Mouse (Mus musculus) hindbrain, embryonic 15.5 days (tissue): Measurements from ENCODE around the gene Fthl17b. TPM values are rescaled to one million over a fixed set of nuclear protein-coding genes. Genes with fewer than 3 reads are reported as not detected.
"Not testable (repeated sequence)": the region's sequence is repeated elsewhere in the genome, so short reads cannot be mapped to it uniquely, and the experiment has no call there.

Source experiments
- ATAC-seq: fragments of 200-750 bp; cut with Nextera tagmentation; 2 replicates; pipeline ENCODE4 v1.8.0; 2017; ENCODE audit warnings: low read depth, moderate number of reproducible peaks, moderate TSS enrichment; ENCODE audit not compliant: low FRiP score
- H3K27ac ChIP-seq: fragments of 300-500 bp; sonication (generic); replicated peaks from 2 replicates; pipeline ENCODE4 v1.5.1; 2015; ENCODE audit warnings: mild to moderate bottlenecking, inconsistent platforms
- H3K27me3 ChIP-seq: fragments of 300-500 bp; sonication (generic); 2 replicates; pipeline ENCODE4 v1.6.1; 2015; ENCODE audit warnings: control low read depth, inconsistent platforms
- H3K36me3 ChIP-seq: fragments of 300-500 bp; sonication (generic); 2 replicates; pipeline ENCODE4 v1.6.1; 2015; ENCODE audit warnings: control low read depth, inconsistent platforms
- H3K4me1 ChIP-seq: fragments of 300-500 bp; sonication (generic); replicated peaks from 2 replicates; pipeline ENCODE4 v1.6.1; 2015; ENCODE audit warnings: control low read depth, inconsistent platforms
- H3K4me2 ChIP-seq: fragments of 300-500 bp; sonication (generic); 2 replicates; pipeline ENCODE4 v1.6.1; 2015; ENCODE audit warnings: moderate library complexity, mild to moderate bottlenecking, inconsistent platforms
- H3K4me3 ChIP-seq: fragments of 300-500 bp; sonication (generic); 2 replicates; pipeline ENCODE4 v1.5.1; 2015; ENCODE audit warnings: mild to moderate bottlenecking, inconsistent platforms
- H3K9ac ChIP-seq: fragments of 300-500 bp; sonication (generic); 2 replicates; pipeline ENCODE4 v1.6.1; 2015; ENCODE audit warnings: inconsistent platforms
- H3K9me3 ChIP-seq: fragments of 300-500 bp; sonication (generic); 2 replicates; pipeline ENCODE4 v1.6.1; 2016; ENCODE audit warnings: control low read depth, inconsistent platforms
- WGBS: fragments of 180-500 bp; shearing (Covaris S2); methylation state at CpG from one replicate; pipeline ENCODE4 v1.1.7; 2015; 5-methylcytosine and 5-hydroxymethylcytosine counted together
- polyA plus RNA-seq: library from polyadenylated mRNA; unstranded; fragments of >200 nt; fragmentation: Nextera tagmentation; extraction: Ambion mirVana; gene quantifications from 2 replicates; pipeline ENCODE4 v1.2.1, GENCODE M21; 2015

Fthl17b gene
- polyA plus RNA-seq: not detected in 2 replicates

- not testable (repeated sequence) for H3K4me3 ChIP-seq
Measured at GRCm38 (mm10) chrX:8962875-8963274, at the start of gene Fthl17b. TSS of gene Fthl17b (minus strand) at chrX:8962975.

GRCm38 (mm10) chrX:8986655-8987054, 23.9 kb upstream of the Fthl17b start, which contains the start of gene Fthl17d:
TSS of gene Fthl17d (minus strand) at chrX:8986755.
- ATAC-seq, H3K9me3 ChIP-seq, H3K4me3 ChIP-seq, H3K4me1 ChIP-seq, H3K27ac ChIP-seq, H3K36me3 ChIP-seq, H3K4me2 ChIP-seq, H3K9ac ChIP-seq, H3K27me3 ChIP-seq: not testable (repeated sequence)
- no CpG with 5 or more reads among the region's 9 CpGs for WGBS

More at GRCm38 (mm10) chrX:8962875-8963274, at the start of gene Fthl17b:
- H3K27me3 ChIP-seq, H3K9me3 ChIP-seq, H3K36me3 ChIP-seq, ATAC-seq, H3K27ac ChIP-seq, H3K9ac ChIP-seq, H3K4me1 ChIP-seq, H3K4me2 ChIP-seq: not testable (repeated sequence)
- 93% methylated on average over 3 of the region's 11 CpGs for WGBS

GRCm38 (mm10) chrX:8976459-8976858, 13.7 kb upstream of the Fthl17b start, which contains the start of gene Fthl17c:
TSS of gene Fthl17c (minus strand) at chrX:8976559.
- not testable (repeated sequence) for H3K36me3 ChIP-seq, H3K9ac ChIP-seq, ATAC-seq, H3K27ac ChIP-seq, H3K4me3 ChIP-seq, H3K4me2 ChIP-seq, H3K9me3 ChIP-seq, H3K4me1 ChIP-seq, H3K27me3 ChIP-seq
- WGBS: no CpG with 5 or more reads among the region's 11 CpGs

- H3K9me3 ChIP-seq, H3K9ac ChIP-seq, H3K27me3 ChIP-seq, H3K4me1 ChIP-seq, ATAC-seq, H3K4me3 ChIP-seq, H3K4me2 ChIP-seq, H3K36me3 ChIP-seq, H3K27ac ChIP-seq: not testable (repeated sequence)
- WGBS: 46% methylated on average over 4 of the region's 4 CpGs
Measured at GRCm38 (mm10) chrX:8964618-8965017, 1.8 kb upstream of the Fthl17b start.

- H3K4me2 ChIP-seq, H3K27ac ChIP-seq, H3K27me3 ChIP-seq, H3K9ac ChIP-seq, H3K4me3 ChIP-seq, H3K9me3 ChIP-seq, H3K36me3 ChIP-seq, H3K4me1 ChIP-seq: not testable (repeated sequence)
- 20% methylated on average over 7 of the region's 7 CpGs for WGBS
- ATAC-seq: peak; percentile 83
Measured at GRCm38 (mm10) chrX:8948130-8948805, 14.5 kb downstream of the Fthl17b start.

GRCm38 (mm10) chrX:8944041-8944440, 18.7 kb downstream of the Fthl17b start:
- Histone ChIP-seq H3K9me3 (no peaks in the 10 kb centered on the region), H3K36me3 (no peaks in the 10 kb centered on the region), H3K4me1 (no peaks in the 10 kb centered on the region), H3K27ac (no peak overlapping the region), H3K4me3 (no peak overlapping the region), H3K27me3 (no peaks in the 10 kb centered on the region), H3K4me2 (no peak overlapping the region), H3K9ac (no peak overlapping the region)
- WGBS: 74% methylated on average over 8 of the region's 8 CpGs
- no peak for ATAC-seq

GRCm38 (mm10) chrX:8927308-8927707, 35.5 kb downstream of the Fthl17b start:
- Histone ChIP-seq H3K9me3 (no peaks in the 10 kb centered on the region), H3K4me1 (0 out of 2 replicates have a peak, but pooled peaks cover 2% of the 10 kb centered on the region), H3K9ac (no peak overlapping the region), H3K36me3 (no peaks in the 10 kb centered on the region), H3K27ac (no peak overlapping the region), H3K4me3 (no peak overlapping the region), H3K27me3 (no peaks in the 10 kb centered on the region), H3K4me2 (no peak overlapping the region)
- no peak for ATAC-seq
- WGBS: 35% methylated on average over 4 of the region's 4 CpGs

GRCm38 (mm10) chrX:8921813-8922607, 40.8 kb downstream of the Fthl17b start:
- peak; percentile 75 for ATAC-seq
- Histone ChIP-seq H3K27me3 (no peaks in the 10 kb centered on the region), H3K27ac (no peak overlapping the region), H3K4me1 (no peaks in the 10 kb centered on the region), H3K4me3 (no peak overlapping the region), H3K9ac (no peak overlapping the region), H3K4me2 (no peak overlapping the region), H3K9me3 (no peaks in the 10 kb centered on the region), H3K36me3 (no peaks in the 10 kb centered on the region)
- 54% methylated on average over 9 of the region's 9 CpGs for WGBS

- 66% methylated on average over 4 of the region's 4 CpGs for WGBS
- H3K4me3 ChIP-seq: no peak overlapping the region
Measured at GRCm38 (mm10) chrX:8921080-8921479, 41.7 kb downstream of the Fthl17b start.

More at GRCm38 (mm10) chrX:8921080-8921479, 41.7 kb downstream of the Fthl17b start:
- ATAC-seq: no peak
- Histone ChIP-seq H3K9me3 (no peaks in the 10 kb centered on the region), H3K27me3 (no peaks in the 10 kb centered on the region), H3K9ac (no peak overlapping the region), H3K4me2 (no peak overlapping the region), H3K4me1 (no peaks in the 10 kb centered on the region), H3K36me3 (no peaks in the 10 kb centered on the region), H3K27ac (no peak overlapping the region)

Other genes starting within 250 kb of the Fthl17b start
- not detected in 2 replicates for gene Ssx9, start 214.5 kb downstream of the Fthl17b start, polyA plus RNA-seq
- not detected in 2 replicates for gene Ssxb5, start 159.3 kb downstream of the Fthl17b start, polyA plus RNA-seq
- not detected in 2 replicates for gene Gm6592, start 119.0 kb downstream of the Fthl17b start, polyA plus RNA-seq
- not detected in 2 replicates for gene Gm5751, start 88.7 kb downstream of the Fthl17b start, polyA plus RNA-seq
- gene B630019K06Rik, start 70.6 kb downstream of the Fthl17b start, polyA plus RNA-seq: 26.2 and 28.8 TPM in 2 replicates
- gene Fthl17c, start 13.6 kb upstream of the Fthl17b start, polyA plus RNA-seq: not detected in 2 replicates
- not detected in 2 replicates for gene Fthl17d, start 23.8 kb upstream of the Fthl17b start, polyA plus RNA-seq
- not detected in 2 replicates for gene Fthl17e, start 70.5 kb upstream of the Fthl17b start, polyA plus RNA-seq
- gene Fthl17f, start 100.0 kb upstream of the Fthl17b start, polyA plus RNA-seq: not detected in 2 replicates
- gene 4930402K13Rik, start 141.6 kb upstream of the Fthl17b start, polyA plus RNA-seq: not detected in 2 replicates
- 5.4 and 5.5 TPM in 2 replicates for gene Lancl3, start 236.9 kb upstream of the Fthl17b start, polyA plus RNA-seq